Mouse (Mus musculus) heart, embryonic 11.5 days (tissue): ENCODE data around the gene Casp7. TPM values are rescaled to one million over a fixed set of nuclear protein-coding genes. Genes with fewer than 3 reads are reported as not detected.

ENCODE experiments used
- ATAC-seq: fragments of 200-750 bp; cut with Nextera tagmentation; replicated peaks from 2 replicates; pipeline ENCODE4 v1.8.0; 2017; ENCODE audit warnings: moderate library complexity; ENCODE audit not compliant: insufficient number of reproducible peaks, low FRiP score, low TSS enrichment
- H3K27ac ChIP-seq: fragments of 300-500 bp; sonication (generic); 2 replicates; pipeline ENCODE4 v1.5.1; 2014; ENCODE audit warnings: mild to moderate bottlenecking, low read depth, low read length
- H3K27me3 ChIP-seq: fragments of 300-500 bp; sonication (generic); 2 replicates; pipeline ENCODE4 v1.6.1; 2014; ENCODE audit warnings: mild to moderate bottlenecking, low read length, mixed read lengths; ENCODE audit not compliant: control insufficient read depth, insufficient read depth
- H3K36me3 ChIP-seq: fragments of 300-500 bp; sonication (generic); 2 replicates; pipeline ENCODE4 v1.6.1; 2014; ENCODE audit warnings: mild to moderate bottlenecking, low read length, moderate library complexity, mixed read lengths; ENCODE audit not compliant: control insufficient read depth, insufficient read depth
- H3K4me1 ChIP-seq: fragments of 300-500 bp; sonication (generic); 2 replicates; pipeline ENCODE4 v1.6.1; 2014; ENCODE audit warnings: low read length; ENCODE audit not compliant: control insufficient read depth, insufficient read depth
- H3K4me2 ChIP-seq: fragments of 300-500 bp; sonication (generic); 2 replicates; pipeline ENCODE4 v1.6.1; 2014; ENCODE audit warnings: mild to moderate bottlenecking, moderate library complexity
- H3K4me3 ChIP-seq: fragments of 300-500 bp; sonication (generic); 2 replicates; pipeline ENCODE4 v1.5.1; 2014; ENCODE audit warnings: low read depth, low read length
- H3K9ac ChIP-seq: fragments of 300-500 bp; sonication (generic); 2 replicates; pipeline ENCODE4 v1.6.1; 2014; ENCODE audit warnings: mild to moderate bottlenecking, low read depth, low read length, moderate library complexity
- H3K9me3 ChIP-seq: fragments of 300-500 bp; sonication (generic); replicated peaks from 2 replicates; pipeline ENCODE4 v1.6.1; 2016; ENCODE audit warnings: low read length; ENCODE audit not compliant: control insufficient read depth
- WGBS: fragments of 180-500 bp; shearing (Covaris S2); extraction: QIAGEN DNeasy Blood & Tissue Kit; methylation state at CpG from one replicate; pipeline ENCODE4 v1.1.7; 2014; ENCODE audit not compliant: insufficient replicate concordance; 5-methylcytosine and 5-hydroxymethylcytosine counted together
- polyA plus RNA-seq: library from polyadenylated mRNA; unstranded; fragments of >200 nt; fragmentation: Nextera tagmentation; extraction: Ambion mirVana; gene quantifications from 2 replicates; pipeline ENCODE4 v1.2.1, GENCODE M21; 2014

Casp7 gene
- polyA plus RNA-seq, 1 experiment from 2014 or later = 27.3 TPM

GRCm38 (mm10) chr19:56422476-56423338 is 25.8 kb downstream of the Casp7 start:
- WGBS = 39% methylated on average over 14 of the region's 14 CpGs
- H3K4me3 ChIP-seq = no peak overlapping the region
- H3K27me3 ChIP-seq = no peaks in the 10 kb centered on the region
- no peak overlapping the region for H3K9ac ChIP-seq
- H3K36me3 ChIP-seq = no peaks in the 10 kb centered on the region
- ATAC-seq = no peak
- H3K9me3 ChIP-seq = no peaks in the 10 kb centered on the region
- no peak overlapping the region for H3K27ac ChIP-seq
- peaks cover 7% of the 10 kb centered on the region; the same call in 1 of the 2 replicates for H3K4me1 ChIP-seq
- H3K4me2 ChIP-seq = no peak overlapping the region; the same call in 1 of the 2 replicates

- H3K27ac ChIP-seq = no peak overlapping the region
- H3K4me1 ChIP-seq = peaks cover 7% of the 10 kb centered on the region; the same call in 1 of the 2 replicates
- no peak overlapping the region for H3K4me3 ChIP-seq
- no peaks in the 10 kb centered on the region for H3K27me3 ChIP-seq
- H3K9ac ChIP-seq = no peak overlapping the region
- ATAC-seq = no peak
- 76% methylated on average over 12 of the region's 12 CpGs for WGBS
- no peak overlapping the region for H3K4me2 ChIP-seq
- no peaks in the 10 kb centered on the region for H3K36me3 ChIP-seq
- no peaks in the 10 kb centered on the region for H3K9me3 ChIP-seq
Measured at GRCm38 (mm10) chr19:56423370-56423769, 26.4 kb downstream of the Casp7 start.

- 76% methylated on average over 17 of the region's 17 CpGs for WGBS
- Histone ChIP-seq H3K9ac (no peak overlapping the region), H3K27me3 (no peaks in the 10 kb centered on the region), H3K4me2 (no peak overlapping the region), H3K9me3 (no peaks in the 10 kb centered on the region), H3K4me1 (peaks cover 7% of the 10 kb centered on the region; the same call in 1 of the 2 replicates), H3K27ac (0 out of 2 replicates have a peak overlapping the region, but pooled peaks have one; percentile 77), H3K36me3 (no peaks in the 10 kb centered on the region), H3K4me3 (no peak overlapping the region)
- no peak for ATAC-seq
Measured at GRCm38 (mm10) chr19:56424606-56425395, 27.9 kb downstream of the Casp7 start.

- Histone ChIP-seq H3K27ac (peak overlapping the region; percentile 77), H3K4me1 (peaks cover 7% of the 10 kb centered on the region; the same call in 1 of the 2 replicates), H3K4me3 (no peak overlapping the region), H3K27me3 (no peaks in the 10 kb centered on the region), H3K9me3 (no peaks in the 10 kb centered on the region), H3K36me3 (no peaks in the 10 kb centered on the region), H3K9ac (peak overlapping the region; percentile 64), H3K4me2 (peak overlapping the region; percentile 24)
- 43% methylated on average over 9 of the region's 9 CpGs for WGBS
- peak; percentile 43; the same call in 1 of the 2 replicates for ATAC-seq
Measured at GRCm38 (mm10) chr19:56425492-56425891, 28.6 kb downstream of the Casp7 start.

GRCm38 (mm10) chr19:56430369-56430768 is 33.4 kb downstream of the Casp7 start:
- Histone ChIP-seq H3K9ac (no peak overlapping the region), H3K9me3 (no peaks in the 10 kb centered on the region), H3K27me3 (no peaks in the 10 kb centered on the region), H3K36me3 (peaks cover 4% of the 10 kb centered on the region; the same call in 1 of the 2 replicates), H3K4me1 (peaks cover 7% of the 10 kb centered on the region; the same call in 1 of the 2 replicates), H3K4me3 (no peak overlapping the region), H3K4me2 (no peak overlapping the region), H3K27ac (no peak overlapping the region)
- WGBS = 73% methylated on average over 8 of the region's 8 CpGs
- ATAC-seq = no peak

- H3K27me3 ChIP-seq = no peaks in the 10 kb centered on the region
- no peak overlapping the region for H3K4me2 ChIP-seq
- peaks cover 4% of the 10 kb centered on the region; the same call in 1 of the 2 replicates for H3K36me3 ChIP-seq
- no peak overlapping the region for H3K27ac ChIP-seq
- no peaks in the 10 kb centered on the region for H3K4me1 ChIP-seq
- ATAC-seq = no peak
- H3K9me3 ChIP-seq = no peaks in the 10 kb centered on the region
- H3K4me3 ChIP-seq = no peak overlapping the region
- 82% methylated on average over 10 of the region's 10 CpGs for WGBS
- no peak overlapping the region for H3K9ac ChIP-seq
Measured at GRCm38 (mm10) chr19:56432706-56433105, 35.8 kb downstream of the Casp7 start.

- H3K9me3 ChIP-seq = no peaks in the 10 kb centered on the region
- peaks cover 4% of the 10 kb centered on the region; the same call in 1 of the 2 replicates for H3K36me3 ChIP-seq
- H3K4me2 ChIP-seq = no peak overlapping the region
- 0 out of 2 replicates have a peak, but pooled peaks cover 3% of the 10 kb centered on the region for H3K4me1 ChIP-seq
- H3K9ac ChIP-seq = no peak overlapping the region
- no peak for ATAC-seq
- H3K4me3 ChIP-seq = no peak overlapping the region
- no peaks in the 10 kb centered on the region for H3K27me3 ChIP-seq
- H3K27ac ChIP-seq = no peak overlapping the region
- 85% methylated on average over 7 of the region's 7 CpGs for WGBS
Measured at GRCm38 (mm10) chr19:56433581-56433980, 36.7 kb downstream of the Casp7 start.

GRCm38 (mm10) chr19:56436380-56436779 is 39.5 kb downstream of the Casp7 start:
- Histone ChIP-seq H3K9me3 (no peaks in the 10 kb centered on the region), H3K9ac (no peak overlapping the region), H3K36me3 (peaks cover 4% of the 10 kb centered on the region; the same call in 1 of the 2 replicates), H3K4me3 (no peak overlapping the region), H3K4me2 (no peak overlapping the region), H3K27me3 (no peaks in the 10 kb centered on the region), H3K27ac (no peak overlapping the region), H3K4me1 (0 out of 2 replicates have a peak, but pooled peaks cover 3% of the 10 kb centered on the region)
- no peak for ATAC-seq
- WGBS = 84% methylated on average over 13 of the region's 13 CpGs
